Mouse (Mus musculus) liver, embryonic 14.5 days (tissue): ENCODE results near the gene Atxn7l1. TPM values are rescaled to one million over a fixed set of nuclear protein-coding genes. Genes with fewer than 3 reads are reported as not detected.

ENCODE experiments used
- ATAC-seq: fragments of 200-750 bp; cut with Nextera tagmentation; 2 replicates; pipeline ENCODE4 v1.8.0; 2017; ENCODE audit warnings: moderate number of reproducible peaks, mild to moderate bottlenecking, moderate library complexity; ENCODE audit not compliant: insufficient read depth
- DNase-seq, 3 experiments: peaks; one replicate each; pipeline ENCODE4 v3.0.0-alpha.2; 2012 to 2013; ENCODE audit warnings: low read depth in 3 of 3, low spot score in 3 of 3
- H3K27ac ChIP-seq: fragments of 300-500 bp; sonication (generic); 2 replicates; pipeline ENCODE4 v1.5.1; 2014; ENCODE audit warnings: moderate library complexity, mild to moderate bottlenecking, control low read depth, inconsistent platforms
- H3K27me3 ChIP-seq: fragments of 300-500 bp; sonication (generic); 2 replicates; pipeline ENCODE4 v1.6.1; 2014; ENCODE audit warnings: mild to moderate bottlenecking, low read length, moderate library complexity; ENCODE audit not compliant: control insufficient read depth, insufficient read depth
- H3K36me3 ChIP-seq: fragments of 300-500 bp; sonication (generic); replicated peaks from 2 replicates; pipeline ENCODE4 v1.6.1; 2014; ENCODE audit warnings: low read depth; ENCODE audit not compliant: control insufficient read depth, insufficient read depth
- H3K4me1 ChIP-seq, 2 experiments: fragments of 200-500 bp in 1 of 2; fragments of 300-500 bp in 1 of 2; sonication (generic) in 1 of 2; replicated peaks; 2 replicates each; pipeline ENCODE4 v1.6.1; 2012 to 2014; ENCODE audit warnings: antibody characterized with exemption in 1 of 2, inconsistent platforms in 1 of 2, low read length in 1 of 2; ENCODE audit not compliant: control insufficient read depth in 2 of 2, insufficient read depth in 2 of 2
- H3K4me2 ChIP-seq: fragments of 300-500 bp; sonication (generic); 2 replicates; pipeline ENCODE4 v1.6.1; 2014; ENCODE audit warnings: low read depth, mild to moderate bottlenecking, control low read depth, moderate library complexity
- H3K4me3 ChIP-seq, 2 experiments: fragments of 200-500 bp in 1 of 2; fragments of 300-500 bp in 1 of 2; sonication (generic) in 1 of 2; 2 replicates each; pipeline ENCODE4 v1.5.1; 2012 to 2014; ENCODE audit warnings: low read depth in 2 of 2, low read length in 2 of 2, mild to moderate bottlenecking in 2 of 2, control low read depth in 1 of 2, inconsistent platforms in 1 of 2, moderate library complexity in 1 of 2; ENCODE audit not compliant: insufficient read depth in 1 of 2
- H3K9ac ChIP-seq: fragments of 300-500 bp; sonication (generic); replicated peaks from 2 replicates; pipeline ENCODE4 v1.6.1; 2014; ENCODE audit warnings: mild to moderate bottlenecking, control low read depth, moderate library complexity
- H3K9me3 ChIP-seq: fragments of 300-500 bp; sonication (generic); 2 replicates; pipeline ENCODE4 v1.6.1; 2016; ENCODE audit warnings: low read length, mixed read lengths; ENCODE audit not compliant: control insufficient read depth
- CTCF ChIP-seq: IDR thresholded peaks from 2 replicates; pipeline ENCODE4 v1.5.1; 2016; ENCODE audit warnings: antibody characterized with exemption, low read depth, control low read depth
- EP300 ChIP-seq: IDR thresholded peaks from 2 replicates; pipeline ENCODE4 v1.6.1; 2016; ENCODE audit warnings: antibody characterized with exemption, low read depth
- WGBS: fragments of 180-500 bp; shearing (Covaris S2); extraction: QIAGEN DNeasy Blood & Tissue Kit; methylation state at CpG from one replicate; pipeline ENCODE4 v1.1.7; 2014; ENCODE audit not compliant: insufficient replicate concordance; 5-methylcytosine and 5-hydroxymethylcytosine counted together
- polyA plus RNA-seq, 2 experiments: library from polyadenylated mRNA; depleted of rRNA in 1 of 2; stranded (reverse) in 1 of 2; unstranded in 1 of 2; fragments of >200 nt; fragmentation: Nextera tagmentation in 1 of 2; extraction: Ambion mirVana in 1 of 2; gene quantifications; 2 replicates each; pipeline versions ENCODE4 v1.2.1 to v1.2.3; 2012 to 2014

Atxn7l1 gene
- 11.9 and 13.3 TPM in 2 replicates for polyA plus RNA-seq (2012; rRNA removed)
- polyA plus RNA-seq (2014; fragmentation: Nextera tagmentation; extraction: Ambion mirVana): 13.9 and 15.2 TPM in 2 replicates

DNA sequence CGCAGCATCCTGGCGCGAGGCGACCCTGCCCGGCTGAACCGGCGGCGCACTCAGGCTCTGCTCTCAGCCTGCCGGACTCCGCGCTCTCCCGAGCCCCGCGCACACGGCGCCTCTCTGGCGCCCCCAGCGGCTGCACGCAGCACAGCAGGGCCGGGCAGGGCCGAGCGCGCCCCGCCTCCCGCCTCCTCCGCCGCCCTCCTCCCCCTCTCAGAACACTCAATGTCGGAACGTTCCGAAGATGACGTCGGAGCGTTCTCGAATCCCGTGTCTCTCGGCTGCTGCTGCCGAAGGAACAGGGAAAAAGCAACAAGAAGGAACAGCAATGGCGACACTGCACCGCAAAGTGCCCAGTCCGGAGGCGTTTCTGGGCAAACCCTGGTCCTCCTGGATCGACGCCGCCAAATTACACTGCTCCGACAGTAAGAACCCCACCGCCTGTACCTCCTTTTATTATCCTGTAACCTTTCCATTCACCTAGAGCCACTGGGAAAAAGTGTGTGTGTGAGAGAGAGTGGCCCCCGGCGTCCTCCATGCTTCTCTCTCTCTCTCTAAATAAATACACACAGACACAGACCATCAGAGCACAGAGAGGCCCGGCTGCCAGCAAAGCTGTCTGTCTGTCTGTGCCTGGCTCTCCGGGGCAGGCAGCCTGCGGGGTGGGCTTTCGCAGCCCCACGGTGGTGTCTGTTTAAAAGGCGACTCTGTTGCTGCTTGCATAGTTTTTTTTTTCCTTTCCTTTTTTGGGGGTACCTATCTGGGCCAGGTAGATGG lies at the start of gene Atxn7l1:
Atxn7l1 (plus strand) TSS at position 197 of the 771 bp plus-strand sequence.
- H3K9me3 ChIP-seq: no peaks in the 10 kb centered on the region
- H3K9ac ChIP-seq: peak within 1 kb of the TSS; percentile 98
- TF ChIP-seq CTCF (peak; percentile 74), EP300 (no peak)
- peaks cover 21% of the 10 kb centered on the region for H3K27me3 ChIP-seq
- no peaks in the 10 kb centered on the region for H3K36me3 ChIP-seq
- ATAC-seq (peak; percentile 97), DNase-seq (peak; percentile 85 to 91 (median 88))
- H3K4me1 ChIP-seq: peaks cover 13 to 20% of the 10 kb centered on the region in 2 experiments
- H3K4me3 ChIP-seq: peak within 1 kb of the TSS; percentile 85 to 87
- peak within 1 kb of the TSS; percentile 78 for H3K4me2 ChIP-seq
- peak within 1 kb of the TSS; percentile 58 for H3K27ac ChIP-seq
- under 1% methylated on average over 54 of the region's 54 CpGs for WGBS

DNA sequence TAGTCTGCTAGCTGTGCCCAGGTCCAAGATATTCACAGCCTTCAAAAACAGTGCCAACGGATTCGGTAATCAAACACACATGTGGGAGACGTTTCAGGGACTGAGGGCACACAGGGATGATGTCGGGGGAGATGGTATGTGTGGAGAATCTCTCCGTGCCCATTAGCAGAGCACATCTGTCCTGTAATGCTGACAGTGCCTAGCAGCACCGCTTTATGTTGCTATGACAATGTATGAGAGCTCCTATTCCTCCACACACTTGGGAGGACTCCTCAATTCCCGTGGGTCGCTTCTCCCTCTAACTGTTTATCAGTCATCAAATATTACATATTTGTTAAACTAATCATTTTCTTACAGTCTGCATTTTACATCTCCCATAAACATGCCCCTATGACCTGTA lies 45.9 kb upstream of the Atxn7l1 start:
- ATAC-seq: no peak

DNA sequence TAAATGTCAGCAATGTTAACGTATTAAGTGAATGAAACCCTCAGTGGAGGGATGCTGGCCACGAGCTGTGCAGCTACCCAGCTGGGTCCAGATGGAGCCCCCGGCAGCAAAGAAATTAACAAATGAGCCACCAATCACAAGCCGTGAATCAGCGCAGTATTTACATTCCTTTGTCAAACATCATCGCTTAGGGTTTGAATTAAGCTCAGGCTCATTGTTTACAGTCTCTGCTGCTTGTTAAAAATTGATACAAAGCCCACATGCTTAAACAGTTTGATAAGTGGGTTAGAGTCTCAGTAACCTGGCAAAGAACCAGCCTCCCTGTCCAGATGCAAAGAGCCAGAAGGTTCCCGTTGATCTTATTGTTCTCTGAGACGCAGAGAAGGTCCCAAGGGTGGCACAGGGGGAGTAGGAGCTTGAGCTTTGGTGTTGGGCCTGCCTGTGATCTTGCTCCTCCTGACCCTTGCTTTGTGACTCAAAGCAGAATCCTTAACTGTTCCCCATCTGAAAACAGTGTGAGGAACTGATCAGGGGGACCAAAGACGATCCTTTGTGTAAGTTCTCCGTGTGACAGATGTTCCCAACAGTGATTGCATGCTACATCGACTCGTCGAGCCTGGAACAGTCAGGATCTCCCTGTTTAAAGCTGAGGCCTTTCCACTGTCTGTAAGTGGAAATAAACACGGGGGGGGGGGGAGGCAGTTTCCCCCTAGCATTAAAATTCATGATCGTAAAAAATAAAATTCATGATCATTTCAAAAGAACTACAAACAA lies 45.0 kb upstream of the Atxn7l1 start:
- H3K9me3 ChIP-seq: no peaks in the 10 kb centered on the region
- H3K36me3 ChIP-seq: no peaks in the 10 kb centered on the region
- ATAC-seq (no peak), DNase-seq (no peak)
- no peaks in the 10 kb centered on the region for H3K27me3 ChIP-seq
- H3K4me3 ChIP-seq: no peak overlapping the region
- WGBS: 58% methylated on average over 15 of the region's 15 CpGs
- TF ChIP-seq CTCF (no peak), EP300 (no peak)
- H3K9ac ChIP-seq: no peak overlapping the region
- no peak overlapping the region for H3K4me2 ChIP-seq
- no peaks in the 10 kb centered on the region for H3K4me1 ChIP-seq
- no peak overlapping the region for H3K27ac ChIP-seq

More for the DNA sequence above, 45.9 kb upstream of the Atxn7l1 start:
- H3K4me1 ChIP-seq: no peaks in the 10 kb centered on the region
- H3K27ac ChIP-seq: no peak overlapping the region
- TF ChIP-seq CTCF (no peak), EP300 (no peak)
- WGBS: 63% methylated on average over 8 of the region's 8 CpGs
- H3K36me3 ChIP-seq: no peaks in the 10 kb centered on the region
- H3K4me3 ChIP-seq: no peak overlapping the region
- no peaks in the 10 kb centered on the region for H3K27me3 ChIP-seq
- no peak overlapping the region for H3K4me2 ChIP-seq
- no peak overlapping the region for H3K9ac ChIP-seq
- H3K9me3 ChIP-seq: no peaks in the 10 kb centered on the region
- DNase-seq: no peak

DNA sequence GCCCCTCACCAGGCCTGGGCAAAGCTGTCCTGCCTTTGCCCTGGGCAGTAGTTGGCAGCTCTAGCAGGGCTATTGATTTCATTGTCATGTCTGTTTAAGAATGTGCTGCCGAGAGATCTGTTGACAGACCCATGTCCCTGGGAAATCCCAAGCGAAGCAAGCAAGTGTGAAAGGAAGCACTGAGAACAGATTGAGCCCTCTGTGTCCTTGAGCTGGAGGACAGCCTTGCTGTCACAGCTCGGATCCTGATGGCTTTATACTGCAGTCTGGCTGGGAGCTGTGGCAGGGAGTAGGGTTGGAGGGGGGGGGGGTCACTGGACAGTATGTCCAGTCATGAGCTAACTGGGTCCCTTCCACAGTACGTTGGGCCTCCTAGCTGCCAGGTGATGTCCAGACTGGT lies 41.8 kb upstream of the Atxn7l1 start:
- Histone ChIP-seq H3K27me3 (no peaks in the 10 kb centered on the region), H3K9me3 (no peaks in the 10 kb centered on the region), H3K9ac (no peak overlapping the region), H3K4me3 (no peak overlapping the region), H3K36me3 (no peaks in the 10 kb centered on the region), H3K27ac (no peak overlapping the region), H3K4me2 (no peak overlapping the region), H3K4me1 (no peaks in the 10 kb centered on the region)
- no peak for DNase-seq
- no peak for ATAC-seq
- TF ChIP-seq EP300: no peak
- no peak for TF ChIP-seq CTCF
- 54% methylated on average over 4 of the region's 4 CpGs for WGBS
